Mouse (Mus musculus) MEL (cell line): ENCODE data around the gene Htr7.

ENCODE experiments used
- BHLHE40 ChIP-seq: IDR thresholded peaks from 2 replicates; pipeline ENCODE4 v1.6.1; 2012; ENCODE audit warnings: low read depth, mild to moderate bottlenecking, inconsistent platforms, low read length, improper control_type of control experiment, borderline replicate concordance
- CTCF ChIP-seq, 3 experiments: IDR thresholded peaks in 2 of 3; conservative IDR thresholded peaks in 1 of 3; 2 replicates each; pipeline ENCODE4 v1.5.1; 2011 to 2012; ENCODE audit warnings: low read length in 3 of 3, low read depth in 2 of 3, mild to moderate bottlenecking in 2 of 3, improper control_type of control experiment in 1 of 3, inconsistent platforms in 1 of 3, mixed read lengths in 1 of 3, moderate library complexity in 1 of 3; ENCODE audit not compliant: control insufficient read depth in 1 of 3, insufficient read depth in 1 of 3, poor library complexity in 1 of 3, severe bottlenecking in 1 of 3
- ETS1 ChIP-seq: IDR thresholded peaks from 2 replicates; pipeline ENCODE4 v1.6.1; 2012; ENCODE audit warnings: low read depth, mild to moderate bottlenecking, inconsistent platforms, low read length, improper control_type of control experiment, moderate library complexity
- JUND ChIP-seq: IDR thresholded peaks from 2 replicates; pipeline ENCODE4 v1.6.1; 2011; ENCODE audit warnings: low read depth, mild to moderate bottlenecking, improper control_type of control experiment, low read length
- POLR2AphosphoS2 ChIP-seq: IDR thresholded peaks from 2 replicates; pipeline ENCODE4 v1.6.1; 2011; ENCODE audit warnings: low read length, improper control_type of control experiment

- no peak for TF ChIP-seq BHLHE40
- no peak for TF ChIP-seq JUND
- TF ChIP-seq CTCF (IDR thresholded peaks at IDR 0.05 in 2 of 3, conservative IDR thresholded peaks at IDR 0.05 in 1 of 3; ENCODE audit: control insufficient read depth in 1 of 3, insufficient read depth in 1 of 3, low read depth in 2 of 3, low read length in 3 of 3, poor library complexity in 1 of 3, severe bottlenecking in 1 of 3) = no peak
- no peak for TF ChIP-seq ETS1
- no peak for TF ChIP-seq POLR2AphosphoS2
These were observed 42.5 kb downstream of the Htr7 start for GRCm38 (mm10) chr19:36014836-36015235.
